Mouse (Mus musculus) megakaryocyte, adult 5-6 weeks (primary cell): ENCODE data around the gene Olfr920. TPM values are rescaled to one million over a fixed set of nuclear protein-coding genes. Genes with fewer than 3 reads are reported as not detected.

Source experiments
- ATAC-seq: 2 replicates; pipeline ENCODE4 v1.8.0; 2016; ENCODE audit warnings: mild to moderate bottlenecking, inconsistent platforms; ENCODE audit not compliant: poor library complexity, severe bottlenecking
- total RNA-seq, 2 experiments: library from RNA; stranded (forward) in 1 of 2; stranded (reverse) in 1 of 2; fragments of 153-499, 151-499 nt in 1 of 2; fragments of 221-1000, 200-1000 nt in 1 of 2; gene quantifications; 2 replicates each; pipeline versions ENCODE4 v1.2.3 to v1.2.4; 2015 to 2017

Gene Olfr920
- total RNA-seq (2015) (0.50 and 0.76 TPM in 2 replicates), total RNA-seq (2017) (0.12 and 0.48 TPM in 2 replicates)

- ATAC-seq, result no peak
Measured at GRCm38 (mm10) chr9:38751999-38752398, at the start of gene Olfr920. Gene Olfr920, plus strand, starts transcription at chr9:38752299.

GRCm38 (mm10) chr9:38718102-38718501 lies 34.0 kb upstream of the Olfr920 start, which contains the start of gene Vwa5a:
Gene Vwa5a, plus strand, starts transcription at chr9:38718268.
- ATAC-seq, result peak; percentile 82

- ATAC-seq, result peak; percentile 66
Measured at GRCm38 (mm10) chr9:38718927-38719441, 33.1 kb upstream of the Olfr920 start.

- no peak for ATAC-seq
Measured at GRCm38 (mm10) chr9:38724044-38724443, 28.1 kb upstream of the Olfr920 start.

- peak; percentile 97 for ATAC-seq
Measured at GRCm38 (mm10) chr9:38728218-38728617, 23.9 kb upstream of the Olfr920 start.

- ATAC-seq, result peak; percentile 91
Measured at GRCm38 (mm10) chr9:38741408-38741807, 10.7 kb upstream of the Olfr920 start.

GRCm38 (mm10) chr9:38744619-38745315 lies 7.3 kb upstream of the Olfr920 start:
- no peak for ATAC-seq

- ATAC-seq, result no peak
Measured at GRCm38 (mm10) chr9:38772768-38773167, 20.7 kb downstream of the Olfr920 start, which contains the start of gene Olfr921. Gene Olfr921, plus strand, starts transcription at chr9:38773068.

GRCm38 (mm10) chr9:38792689-38793088 lies 40.6 kb downstream of the Olfr920 start:
- ATAC-seq, result no peak

- no peak for ATAC-seq
Measured at GRCm38 (mm10) chr9:38805696-38806095, 53.6 kb downstream of the Olfr920 start.

Other genes starting within 250 kb of the Olfr920 start
- gene Olfr911-ps1, start 230.7 kb upstream of the Olfr920 start, total RNA-seq (2015), result not detected in 2 replicates
- gene Olfr911-ps1, start 230.7 kb upstream of the Olfr920 start, total RNA-seq (2017), result not detected in 2 replicates
- gene Olfr910, start 214.4 kb upstream of the Olfr920 start, total RNA-seq (2015), result not detected in 2 replicates
- gene Olfr910, start 214.4 kb upstream of the Olfr920 start, total RNA-seq (2017), result not detected in 2 replicates
- gene Olfr912, start 172.1 kb upstream of the Olfr920 start, total RNA-seq (2015), result not detected in 2 replicates
- gene Olfr912, start 172.1 kb upstream of the Olfr920 start, total RNA-seq (2017), result not detected in 2 replicates
- not detected in 2 replicates for gene Olfr913, start 159.5 kb upstream of the Olfr920 start, total RNA-seq (2015)
- gene Olfr913, start 159.5 kb upstream of the Olfr920 start, total RNA-seq (2017), result not detected in 2 replicates
- gene Olfr914, start 147.2 kb upstream of the Olfr920 start, total RNA-seq (2015), result not detected in 2 replicates
- not detected in 2 replicates for gene Olfr914, start 147.2 kb upstream of the Olfr920 start, total RNA-seq (2017)
- gene Olfr916, start 92.4 kb upstream of the Olfr920 start, total RNA-seq (2015), result not detected in 2 replicates
- not detected in 2 replicates for gene Olfr916, start 92.4 kb upstream of the Olfr920 start, total RNA-seq (2017)
- not detected in 2 replicates for gene Olfr917, start 86.5 kb upstream of the Olfr920 start, total RNA-seq (2015)
- not detected in 2 replicates for gene Olfr917, start 86.5 kb upstream of the Olfr920 start, total RNA-seq (2017)
- gene Olfr918, start 77.7 kb upstream of the Olfr920 start, total RNA-seq (2015), result not detected in 2 replicates
- not detected in 2 replicates for gene Olfr918, start 77.7 kb upstream of the Olfr920 start, total RNA-seq (2017)
- not detected in 2 replicates for gene Olfr919, start 48.6 kb upstream of the Olfr920 start, total RNA-seq (2015)
- gene Olfr919, start 48.6 kb upstream of the Olfr920 start, total RNA-seq (2017), result not detected in 2 replicates
- gene Vwa5a, start 34.0 kb upstream of the Olfr920 start, total RNA-seq (2015), result 65.7 and 75.8 TPM in 2 replicates
- 110 and 111 TPM in 2 replicates for gene Vwa5a, start 34.0 kb upstream of the Olfr920 start, total RNA-seq (2017)
- gene Olfr921, start 20.8 kb downstream of the Olfr920 start, total RNA-seq (2015), result not detected in 2 replicates
- 0.07 TPM in 1 of 2 replicates, not detected in the other for gene Olfr921, start 20.8 kb downstream of the Olfr920 start, total RNA-seq (2017)
- gene Olfr922, start 62.3 kb downstream of the Olfr920 start, total RNA-seq (2015), result not detected in 2 replicates
- gene Olfr922, start 62.3 kb downstream of the Olfr920 start, total RNA-seq (2017), result not detected in 2 replicates
- not detected in 2 replicates for gene Olfr923, start 74.2 kb downstream of the Olfr920 start, total RNA-seq (2015)
- not detected in 2 replicates for gene Olfr923, start 74.2 kb downstream of the Olfr920 start, total RNA-seq (2017)
- gene Olfr924, start 92.2 kb downstream of the Olfr920 start, total RNA-seq (2015), result not detected in 2 replicates
- gene Olfr924, start 92.2 kb downstream of the Olfr920 start, total RNA-seq (2017), result not detected in 2 replicates
- not detected in 2 replicates for gene Olfr26, start 102.8 kb downstream of the Olfr920 start, total RNA-seq (2015)
- gene Olfr26, start 102.8 kb downstream of the Olfr920 start, total RNA-seq (2017), result not detected in 2 replicates
- gene Olfr926, start 124.8 kb downstream of the Olfr920 start, total RNA-seq (2015), result not detected in 2 replicates
- not detected in 2 replicates for gene Olfr926, start 124.8 kb downstream of the Olfr920 start, total RNA-seq (2017)
- gene Olfr930, start 177.5 kb downstream of the Olfr920 start, total RNA-seq (2015), result not detected in 2 replicates
- not detected in 2 replicates for gene Olfr930, start 177.5 kb downstream of the Olfr920 start, total RNA-seq (2017)
- gene Olfr933, start 220.0 kb downstream of the Olfr920 start, total RNA-seq (2015), result not detected in 2 replicates
- gene Olfr933, start 220.0 kb downstream of the Olfr920 start, total RNA-seq (2017), result not detected in 2 replicates
- not detected in 2 replicates for gene Olfr934, start 236.0 kb downstream of the Olfr920 start, total RNA-seq (2015)
- gene Olfr934, start 236.0 kb downstream of the Olfr920 start, total RNA-seq (2017), result not detected in 2 replicates
- not detected in 2 replicates for gene Olfr935, start 247.4 kb downstream of the Olfr920 start, total RNA-seq (2015)
- not detected in 2 replicates for gene Olfr935, start 247.4 kb downstream of the Olfr920 start, total RNA-seq (2017)